Mouse (Mus musculus) kidney, postnatal 0 days (tissue): Measurements from ENCODE around the gene Prdm15. TPM values are rescaled to one million over a fixed set of nuclear protein-coding genes. Genes with fewer than 3 reads are reported as not detected.
A peak's percentile ranks its signal among the peaks of the same experiment; 100 is the strongest.

Source experiments
- ATAC-seq: fragments of 200-750 bp; cut with Nextera tagmentation; replicated peaks from 2 replicates; pipeline ENCODE4 v1.8.0; 2017; ENCODE audit warnings: low read depth, moderate number of reproducible peaks, moderate TSS enrichment, moderate library complexity; ENCODE audit not compliant: low FRiP score
- DNase-seq: peaks from one replicate; pipeline ENCODE4 v3.0.0-alpha.2; 2016; ENCODE audit warnings: low spot score
- H3K27ac ChIP-seq: fragments of 300-500 bp; sonication (generic); 2 replicates; pipeline ENCODE4 v1.5.1; 2014; ENCODE audit warnings: mild to moderate bottlenecking
- H3K27me3 ChIP-seq: fragments of 300-500 bp; sonication (generic); 2 replicates; pipeline ENCODE4 v1.6.1; 2014; ENCODE audit warnings: low read length, mixed read lengths; ENCODE audit not compliant: insufficient read depth
- H3K36me3 ChIP-seq: fragments of 300-500 bp; sonication (generic); 2 replicates; pipeline ENCODE4 v1.6.1; 2014; ENCODE audit warnings: low read length, mixed read lengths; ENCODE audit not compliant: insufficient read depth
- H3K4me1 ChIP-seq: fragments of 300-500 bp; sonication (generic); replicated peaks from 2 replicates; pipeline ENCODE4 v1.6.1; 2014; ENCODE audit warnings: antibody characterized with exemption, low read length, mixed read lengths; ENCODE audit not compliant: insufficient read depth
- H3K4me2 ChIP-seq: fragments of 300-500 bp; sonication (generic); 2 replicates; pipeline ENCODE4 v1.6.1; 2014; ENCODE audit warnings: mild to moderate bottlenecking, low read length, moderate library complexity, mixed read lengths
- H3K4me3 ChIP-seq: fragments of 300-500 bp; sonication (generic); replicated peaks from 2 replicates; pipeline ENCODE4 v1.5.1; 2014; ENCODE audit warnings: low read depth, low read length
- H3K9ac ChIP-seq: fragments of 300-500 bp; sonication (generic); 2 replicates; pipeline ENCODE4 v1.6.1; 2014; ENCODE audit warnings: low read depth, low read length
- H3K9me3 ChIP-seq: fragments of 300-500 bp; sonication (generic); replicated peaks from 2 replicates; pipeline ENCODE4 v1.6.1; 2016; ENCODE audit warnings: low read length, inconsistent platforms, mixed read lengths
- CTCF ChIP-seq: IDR thresholded peaks from 2 replicates; pipeline ENCODE4 v1.5.1; 2016; ENCODE audit warnings: antibody characterized with exemption, low read depth, mild to moderate bottlenecking, moderate library complexity
- WGBS: fragments of 180-500 bp; shearing (Covaris S2); extraction: QIAGEN DNeasy Blood & Tissue Kit; methylation state at CpG from one replicate; pipeline ENCODE4 v1.1.7; 2014; 5-methylcytosine and 5-hydroxymethylcytosine counted together
- microRNA-seq: library from miRNA; unstranded; fragments of <30 nt; microRNA quantifications from one replicate; pipeline ENCODE4, GENCODE M21; 2016
- polyA plus RNA-seq: library from polyadenylated mRNA; unstranded; fragments of >200 nt; fragmentation: Nextera tagmentation; extraction: Ambion mirVana; gene quantifications from 2 replicates; pipeline ENCODE4 v1.2.1, GENCODE M21; 2015

Gene Prdm15
- polyA plus RNA-seq, 1 experiment from 2014 or later, result 4.3 TPM

GRCm38 (mm10) chr16:97759681-97760080 lies 92.0 kb downstream of the Prdm15 start:
- no peaks in the 10 kb centered on the region for H3K9me3 ChIP-seq
- WGBS, result 40% methylated on average over 3 of the region's 3 CpGs
- no peak for TF ChIP-seq CTCF
- ATAC-seq (no peak), DNase-seq (no peak)
- no peaks in the 10 kb centered on the region for H3K4me1 ChIP-seq
- no peak overlapping the region for H3K4me3 ChIP-seq
- H3K36me3 ChIP-seq, result no peaks in the 10 kb centered on the region
- peaks cover 14% of the 10 kb centered on the region for H3K27me3 ChIP-seq
- H3K9ac ChIP-seq, result no peak overlapping the region
- no peak overlapping the region for H3K4me2 ChIP-seq
- H3K27ac ChIP-seq, result no peak overlapping the region

GRCm38 (mm10) chr16:97758288-97758687 lies 93.4 kb downstream of the Prdm15 start:
- WGBS, result 82% methylated on average over 2 of the region's 2 CpGs
- Histone ChIP-seq H3K27me3 (peaks cover 2% of the 10 kb centered on the region; the same call in 1 of the 2 replicates), H3K9ac (no peak overlapping the region), H3K4me2 (no peak overlapping the region), H3K9me3 (no peaks in the 10 kb centered on the region), H3K36me3 (no peaks in the 10 kb centered on the region), H3K4me3 (no peak overlapping the region), H3K27ac (no peak overlapping the region), H3K4me1 (no peaks in the 10 kb centered on the region)
- no peak for DNase-seq
- no peak for TF ChIP-seq CTCF
- no peak for ATAC-seq

- H3K27me3 ChIP-seq, result no peaks in the 10 kb centered on the region
- 33% methylated on average over 2 of the region's 2 CpGs for WGBS
- H3K9me3 ChIP-seq, result no peaks in the 10 kb centered on the region
- H3K4me3 ChIP-seq, result no peak overlapping the region
- no peaks in the 10 kb centered on the region for H3K4me1 ChIP-seq
- H3K4me2 ChIP-seq, result no peak overlapping the region
- no peak for DNase-seq
- ATAC-seq, result no peak
- H3K27ac ChIP-seq, result no peak overlapping the region
- no peak overlapping the region for H3K9ac ChIP-seq
- no peak for TF ChIP-seq CTCF
- H3K36me3 ChIP-seq, result no peaks in the 10 kb centered on the region
These were observed 95.2 kb downstream of the Prdm15 start for GRCm38 (mm10) chr16:97756460-97756859.

- TF ChIP-seq CTCF, result no peak
- H3K4me3 ChIP-seq, result no peak overlapping the region
- H3K9me3 ChIP-seq, result no peaks in the 10 kb centered on the region
- ATAC-seq (no peak), DNase-seq (no peak)
- H3K36me3 ChIP-seq, result no peaks in the 10 kb centered on the region
- H3K4me2 ChIP-seq, result no peak overlapping the region
- no peak overlapping the region for H3K9ac ChIP-seq
- no peaks in the 10 kb centered on the region for H3K4me1 ChIP-seq
- 82% methylated on average over 3 of the region's 3 CpGs for WGBS
- H3K27ac ChIP-seq, result no peak overlapping the region
- no peaks in the 10 kb centered on the region for H3K27me3 ChIP-seq
These were observed 99.2 kb downstream of the Prdm15 start for GRCm38 (mm10) chr16:97752316-97752941.

GRCm38 (mm10) chr16:97751884-97752283 lies 99.8 kb downstream of the Prdm15 start:
- no peak for TF ChIP-seq CTCF

GRCm38 (mm10) chr16:97748421-97748820 lies 103.2 kb downstream of the Prdm15 start:
- ATAC-seq, result no peak
- no peak overlapping the region for H3K4me3 ChIP-seq
- WGBS, result 87% methylated on average over 6 of the region's 6 CpGs

More at GRCm38 (mm10) chr16:97751884-97752283, 99.8 kb downstream of the Prdm15 start:
- no peak overlapping the region for H3K9ac ChIP-seq
- H3K27me3 ChIP-seq, result no peaks in the 10 kb centered on the region
- H3K4me2 ChIP-seq, result no peak overlapping the region
- DNase-seq (peak; percentile 1), ATAC-seq (no peak)
- no peak overlapping the region for H3K4me3 ChIP-seq
- H3K36me3 ChIP-seq, result 0 out of 2 replicates have a peak, but pooled peaks cover 3% of the 10 kb centered on the region
- WGBS, result 50% methylated on average over 8 of the region's 8 CpGs
- no peaks in the 10 kb centered on the region for H3K9me3 ChIP-seq
- H3K27ac ChIP-seq, result no peak overlapping the region
- no peaks in the 10 kb centered on the region for H3K4me1 ChIP-seq

More at GRCm38 (mm10) chr16:97748421-97748820, 103.2 kb downstream of the Prdm15 start:
- Histone ChIP-seq H3K9ac (no peak overlapping the region), H3K9me3 (no peaks in the 10 kb centered on the region), H3K4me2 (no peak overlapping the region), H3K27ac (no peak overlapping the region), H3K36me3 (0 out of 2 replicates have a peak, but pooled peaks cover 6% of the 10 kb centered on the region), H3K4me1 (no peaks in the 10 kb centered on the region), H3K27me3 (no peaks in the 10 kb centered on the region)
- no peak for TF ChIP-seq CTCF
- DNase-seq, result no peak

Small RNA genes within 50 kb of the gene (microRNA-seq; reads per million reads assigned to microRNA genes)
- gene Mir6964, result not detected

Other genes with a start within 250 kb of the Prdm15 start
- 79.1 and 91.6 TPM in 2 replicates for gene Tmprss2, start 240.7 kb downstream of the Prdm15 start, polyA plus RNA-seq
- 9.9 and 10.2 TPM in 2 replicates for gene Ripk4, start 88.1 kb downstream of the Prdm15 start, polyA plus RNA-seq
- gene C2cd2, start 110.7 kb upstream of the Prdm15 start, polyA plus RNA-seq, result 12.8 and 15.5 TPM in 2 replicates
- 8.6 and 9.1 TPM in 2 replicates for gene Zbtb21, start 110.8 kb upstream of the Prdm15 start, polyA plus RNA-seq
- 22.4 and 27.9 TPM in 2 replicates for gene B230307C23Rik, start 145.5 kb upstream of the Prdm15 start, polyA plus RNA-seq
- gene A630089N07Rik, start 230.6 kb upstream of the Prdm15 start, polyA plus RNA-seq, result 6.4 and 8.3 TPM in 2 replicates